ENCODE assay signal across 31 mouse cellular contexts in the genomic region with DNA sequence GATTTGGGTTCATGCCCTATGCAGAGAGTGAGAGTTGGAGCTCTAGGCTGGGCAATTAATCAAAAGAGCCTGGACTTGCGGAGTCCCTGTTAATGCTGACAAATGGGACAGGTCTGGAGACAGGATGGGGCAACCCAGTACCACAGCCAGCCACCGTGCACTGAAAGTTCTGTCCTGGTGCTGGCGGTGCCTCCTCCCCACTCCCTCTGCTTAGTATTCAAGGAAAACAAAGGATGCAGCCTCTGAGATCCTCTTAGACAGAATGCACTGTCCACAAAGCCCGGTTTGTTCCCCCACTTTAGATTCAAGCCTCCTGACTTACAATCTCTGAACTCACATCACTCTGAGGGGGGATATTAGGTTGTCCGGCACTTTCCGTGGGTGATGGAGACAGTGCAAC. TPM values are rescaled to one million over a fixed set of nuclear protein-coding genes. Genes with fewer than 3 reads are reported as not detected.
A peak's percentile ranks its signal among the peaks of the same experiment; 100 is the strongest.
DNase-seq lines count a peak whose midpoint lies in the region; ATAC-seq and TF ChIP-seq lines count a peak whose summit lies in the region.
"Had no signal": no experiment of that assay in that cellular context is flagged by ENCODE, and none has a peak within 500 bp of the region (broad histone marks: within the 10 kb centered on the region; RNA-seq: fewer than 3 reads in every experiment).

No protein-coding gene starts in this region.

- H3K36me3 ChIP-seq in embryonic facial prominence, embryonic 11.5 days (replicated peaks; ENCODE audit: control insufficient read depth, insufficient read depth, low read depth, low read length), result no peaks in the 10 kb centered on the region
- peaks cover 23% of the 10 kb centered on the region for H3K36me3 ChIP-seq in embryonic facial prominence, embryonic 10.5 days (replicated peaks)
- peaks cover 22% of the 10 kb centered on the region for H3K36me3 ChIP-seq in midbrain, embryonic 10.5 days
- no peaks in the 10 kb centered on the region for H3K36me3 ChIP-seq in midbrain, embryonic 14.5 days (ENCODE audit: control insufficient read depth, insufficient read depth, low read length)
- H3K36me3 ChIP-seq in E14TG2a.4 (ENCODE audit: insufficient read depth, low read length), result no peaks in the 10 kb centered on the region
- H3K36me3 ChIP-seq: liver, embryonic 13.5 days; neural tube, embryonic 15.5 days had no signal

- no peak for DNase-seq in embryonic facial prominence, embryonic 11.5 days (ENCODE audit: low spot score)
- DNase-seq in embryonic facial prominence, embryonic 10.5 days (ENCODE audit: low spot score), result no peak
- DNase-seq in layer of hippocampus, adult 11-12 months (ENCODE audit: low spot score), result peak; percentile 45
- no peak for DNase-seq in layer of hippocampus, postnatal 10 days (ENCODE audit: low spot score in 2 of 2)
- no peak for DNase-seq in midbrain, embryonic 10.5 days (ENCODE audit: low spot score)
- DNase-seq in midbrain, embryonic 14.5 days, result no peak
- no peak for DNase-seq in heart, postnatal 10 days
- DNase-seq: adrenal gland, postnatal 10 days; cerebellum, adult 11 months; cerebellum, adult 9-11 months; gastrocnemius, adult 2 months; gastrocnemius, postnatal 36 days; heart, adult 2 months; kidney, adult 11 months; kidney, postnatal 14 days; liver, embryonic 13.5 days; lung, adult 18-20 months; lung, postnatal 4 days; right cerebral cortex, postnatal 4 days; thymus, adult 2 months; thymus, postnatal 36 days had no signal

- H3K27me3 ChIP-seq in embryonic facial prominence, embryonic 11.5 days (ENCODE audit: control insufficient read depth, insufficient read depth, low read length), result no peaks in the 10 kb centered on the region
- no peaks in the 10 kb centered on the region for H3K27me3 ChIP-seq in embryonic facial prominence, embryonic 10.5 days (replicated peaks; ENCODE audit: low read depth, poor library complexity, severe bottlenecking)
- no peaks in the 10 kb centered on the region for H3K27me3 ChIP-seq in midbrain, embryonic 10.5 days (ENCODE audit: low read depth, poor library complexity, severe bottlenecking)
- H3K27me3 ChIP-seq in midbrain, embryonic 14.5 days (ENCODE audit: control insufficient read depth, insufficient read depth, low read length), result no peaks in the 10 kb centered on the region
- H3K27me3 ChIP-seq in E14TG2a.4 (ENCODE audit: insufficient read depth, low read length), result no peaks in the 10 kb centered on the region
- H3K27me3 ChIP-seq: heart, embryonic 12.5 days; limb, embryonic 15.5 days; liver, embryonic 13.5 days; megakaryocyte, embryonic 14.5 days; neural tube, embryonic 15.5 days; Patski had no signal

- H3K4me3 ChIP-seq in embryonic facial prominence, embryonic 11.5 days (ENCODE audit: low read depth, low read length), result no peak overlapping the region
- H3K4me3 ChIP-seq in embryonic facial prominence, embryonic 10.5 days, result no peak overlapping the region
- no peak overlapping the region for H3K4me3 ChIP-seq in midbrain, embryonic 10.5 days
- H3K4me3 ChIP-seq in midbrain, embryonic 14.5 days (replicated peaks; ENCODE audit: low read depth, low read length), result no peak overlapping the region
- peak overlapping the region; percentile 32 for H3K4me3 ChIP-seq in E14TG2a.4 (replicated peaks; ENCODE audit: low read length)
- H3K4me3 ChIP-seq: gastrocnemius, adult 2 months; heart, adult 2 months; heart, embryonic 12.5 days; limb, embryonic 10.5 days; limb, embryonic 15.5 days; liver, embryonic 13.5 days; megakaryocyte, embryonic 14.5 days; neural tube, embryonic 15.5 days had no signal

- H3K4me1 ChIP-seq in embryonic facial prominence, embryonic 11.5 days (ENCODE audit: control insufficient read depth, insufficient read depth, low read length), result no peaks in the 10 kb centered on the region
- peaks cover 8% of the 10 kb centered on the region for H3K4me1 ChIP-seq in embryonic facial prominence, embryonic 10.5 days
- peaks cover 19% of the 10 kb centered on the region for H3K4me1 ChIP-seq in midbrain, embryonic 10.5 days
- H3K4me1 ChIP-seq in midbrain, embryonic 14.5 days (ENCODE audit: control insufficient read depth, insufficient read depth, low read length), result peaks cover 19% of the 10 kb centered on the region
- peaks cover 59% of the 10 kb centered on the region for H3K4me1 ChIP-seq in E14TG2a.4 (replicated peaks; ENCODE audit: low read depth, low read length)
- H3K4me1 ChIP-seq: heart, embryonic 12.5 days; limb, embryonic 15.5 days; liver, embryonic 13.5 days had no signal

- ATAC-seq in embryonic facial prominence, embryonic 11.5 days (replicated peaks; ENCODE audit: insufficient number of reproducible peaks, low FRiP score, low TSS enrichment, low read depth), result 0 out of 2 replicates have a peak, but pooled peaks have one; percentile 35
- ATAC-seq in midbrain, embryonic 14.5 days (ENCODE audit: low FRiP score, low TSS enrichment), result no peak
- ATAC-seq: forebrain, embryonic 14.5 days; inflammation-experienced regulatory T-cells, adult 6 months; lung, postnatal 0 days; Patski had no signal

- 82% methylated on average over 6 of the region's 6 CpGs for WGBS in embryonic facial prominence, embryonic 11.5 days
- 84% methylated on average over 6 of the region's 6 CpGs for WGBS in embryonic facial prominence, embryonic 10.5 days
- WGBS in midbrain, embryonic 10.5 days, result 74% methylated on average over 6 of the region's 6 CpGs
- WGBS in midbrain, embryonic 14.5 days, result 46% methylated on average over 6 of the region's 6 CpGs

- no peak for TF ChIP-seq CTCF in E14TG2a.4 (conservative IDR thresholded peaks at IDR 0.05; ENCODE audit: low read length)

- no peaks in the 10 kb centered on the region for H3K9me3 ChIP-seq in embryonic facial prominence, embryonic 11.5 days (replicated peaks; ENCODE audit: control insufficient read depth, low read length)
- 0 out of 2 replicates have a peak, but pooled peaks cover 4% of the 10 kb centered on the region for H3K9me3 ChIP-seq in embryonic facial prominence, embryonic 10.5 days
- peaks cover 3% of the 10 kb centered on the region; the same call in 1 of the 2 replicates for H3K9me3 ChIP-seq in midbrain, embryonic 10.5 days (replicated peaks)
- H3K9me3 ChIP-seq in midbrain, embryonic 14.5 days (ENCODE audit: control insufficient read depth, low read length), result no peaks in the 10 kb centered on the region
- H3K9me3 ChIP-seq in E14TG2a.4 (ENCODE audit: low read length), result peaks cover 1% of the 10 kb centered on the region; the same call in 1 of the 2 replicates
- H3K9me3 ChIP-seq: limb, embryonic 10.5 days; limb, embryonic 15.5 days; liver, embryonic 13.5 days had no signal

- H3K27ac ChIP-seq in embryonic facial prominence, embryonic 11.5 days (replicated peaks; ENCODE audit: low read depth, low read length), result no peak overlapping the region
- no peak overlapping the region for H3K27ac ChIP-seq in embryonic facial prominence, embryonic 10.5 days (replicated peaks)
- H3K27ac ChIP-seq in midbrain, embryonic 10.5 days (replicated peaks), result peak overlapping the region; percentile 49; the same call in 1 of the 2 replicates
- H3K27ac ChIP-seq in midbrain, embryonic 14.5 days (replicated peaks; ENCODE audit: low read depth, low read length), result no peak overlapping the region
- H3K27ac ChIP-seq: gastrocnemius, adult 2 months; heart, adult 2 months; limb, embryonic 10.5 days; limb, embryonic 15.5 days; liver, embryonic 13.5 days; neural tube, embryonic 15.5 days had no signal

- intact Hi-C loops in heart, postnatal 10 days (cut with DNase I), result no loop called here

- no peak overlapping the region for H3K4me2 ChIP-seq in embryonic facial prominence, embryonic 11.5 days (ENCODE audit: low read depth, low read length)
- no peak overlapping the region for H3K4me2 ChIP-seq in midbrain, embryonic 14.5 days (ENCODE audit: low read length)
- H3K4me2 ChIP-seq: heart, embryonic 12.5 days; limb, embryonic 15.5 days; liver, embryonic 13.5 days; neural tube, embryonic 15.5 days had no signal

- no peak overlapping the region for H3K9ac ChIP-seq in embryonic facial prominence, embryonic 11.5 days (replicated peaks; ENCODE audit: low read length)
- no peak overlapping the region for H3K9ac ChIP-seq in midbrain, embryonic 14.5 days (replicated peaks; ENCODE audit: low read length)
- H3K9ac ChIP-seq: heart, embryonic 12.5 days; limb, embryonic 15.5 days; liver, embryonic 13.5 days; neural tube, embryonic 15.5 days had no signal

RNA-seq across cellular contexts. Expression of gene Rab31, which starts 26.2 kb away (rescaled TPM):
- 70.8 and 80.5 TPM in 2 replicates for polyA plus RNA-seq in embryonic facial prominence, embryonic 11.5 days (2014; fragmentation: Nextera tagmentation; extraction: Ambion mirVana)
- polyA plus RNA-seq in embryonic facial prominence, embryonic 10.5 days (2016; fragmentation: Nextera tagmentation; extraction: Ambion mirVana), result 54.6 and 58.7 TPM in 2 replicates
- 10 to 100 TPM; 58.2 to 58.4 TPM for total RNA-seq in layer of hippocampus, postnatal 10 days (2021)
- 62.5 and 67.3 TPM in 2 replicates for polyA plus RNA-seq in midbrain, embryonic 10.5 days (2016; fragmentation: Nextera tagmentation; extraction: Ambion mirVana)
- polyA plus RNA-seq in midbrain, embryonic 14.5 days (2014; fragmentation: Nextera tagmentation; extraction: Ambion mirVana), result 67.8 and 90.2 TPM in 2 replicates
- 10 to 100 TPM; 42.9 to 46.5 TPM for total RNA-seq in heart, postnatal 10 days (2021)

RNA-seq across cellular contexts. Expression of gene Ppp4r1, which starts 36.1 kb away (rescaled TPM):
- polyA plus RNA-seq in embryonic facial prominence, embryonic 11.5 days (2014; fragmentation: Nextera tagmentation; extraction: Ambion mirVana), result 63.5 and 65.1 TPM in 2 replicates
- polyA plus RNA-seq in embryonic facial prominence, embryonic 10.5 days (2016; fragmentation: Nextera tagmentation; extraction: Ambion mirVana), result 61.4 and 67.4 TPM in 2 replicates
- 10 to 100 TPM; 45.5 to 58.6 TPM for total RNA-seq in layer of hippocampus, postnatal 10 days (2021)
- polyA plus RNA-seq in midbrain, embryonic 10.5 days (2016; fragmentation: Nextera tagmentation; extraction: Ambion mirVana), result 58.2 and 60.7 TPM in 2 replicates
- polyA plus RNA-seq in midbrain, embryonic 14.5 days (2014; fragmentation: Nextera tagmentation; extraction: Ambion mirVana), result 45.0 and 54.0 TPM in 2 replicates
- 10 to 100 TPM; 73.8 to 81.2 TPM for total RNA-seq in heart, postnatal 10 days (2021)
